Mouse (Mus musculus) kidney, embryonic 15.5 days (tissue): ENCODE data around the gene Clnk. TPM values are rescaled to one million over a fixed set of nuclear protein-coding genes. Genes with fewer than 3 reads are reported as not detected.

Source experiments
- ATAC-seq: fragments of 200-750 bp; cut with Nextera tagmentation; replicated peaks from 2 replicates; pipeline ENCODE4 v1.8.0; 2017; ENCODE audit warnings: moderate TSS enrichment; ENCODE audit not compliant: low FRiP score
- H3K27ac ChIP-seq: fragments of 300-500 bp; sonication (generic); 2 replicates; pipeline ENCODE4 v1.5.1; 2015; ENCODE audit warnings: mild to moderate bottlenecking, inconsistent platforms
- H3K27me3 ChIP-seq: fragments of 300-500 bp; sonication (generic); 2 replicates; pipeline ENCODE4 v1.6.1; 2015; ENCODE audit warnings: inconsistent platforms
- H3K36me3 ChIP-seq: fragments of 300-500 bp; sonication (generic); 2 replicates; pipeline ENCODE4 v1.6.1; 2015; ENCODE audit warnings: inconsistent platforms
- H3K4me1 ChIP-seq: fragments of 300-500 bp; sonication (generic); 2 replicates; pipeline ENCODE4 v1.6.1; 2015; ENCODE audit warnings: inconsistent platforms
- H3K4me2 ChIP-seq: fragments of 300-500 bp; sonication (generic); 2 replicates; pipeline ENCODE4 v1.6.1; 2015; ENCODE audit warnings: moderate library complexity, mild to moderate bottlenecking, inconsistent platforms
- H3K4me3 ChIP-seq: fragments of 300-500 bp; sonication (generic); replicated peaks from 2 replicates; pipeline ENCODE4 v1.5.1; 2015; ENCODE audit warnings: mild to moderate bottlenecking, inconsistent platforms
- H3K9ac ChIP-seq: fragments of 300-500 bp; sonication (generic); 2 replicates; pipeline ENCODE4 v1.6.1; 2015; ENCODE audit warnings: mild to moderate bottlenecking, inconsistent platforms
- H3K9me3 ChIP-seq: fragments of 300-500 bp; sonication (generic); replicated peaks from 2 replicates; pipeline ENCODE4 v1.6.1; 2016; ENCODE audit warnings: inconsistent platforms
- WGBS: fragments of 180-500 bp; shearing (Covaris S2); methylation state at CpG from one replicate; pipeline ENCODE4 v1.1.7; 2015; ENCODE audit warnings: mixed read lengths; 5-methylcytosine and 5-hydroxymethylcytosine counted together
- polyA plus RNA-seq: library from polyadenylated mRNA; unstranded; fragments of >200 nt; fragmentation: Nextera tagmentation; extraction: Ambion mirVana; gene quantifications from 2 replicates; pipeline ENCODE4 v1.2.1, GENCODE M21; 2015

The Clnk gene
- polyA plus RNA-seq, 1 experiment from 2014 or later: not detected

- H3K27me3 ChIP-seq: no peaks in the 10 kb centered on the region
- no peak overlapping the region for H3K4me2 ChIP-seq
- no peak overlapping the region for H3K27ac ChIP-seq
- WGBS: 94% methylated on average over 1 of the region's 1 CpGs
- H3K9me3 ChIP-seq: no peaks in the 10 kb centered on the region
- ATAC-seq: no peak
- H3K9ac ChIP-seq: no peak overlapping the region
- H3K36me3 ChIP-seq: no peaks in the 10 kb centered on the region
- no peaks in the 10 kb centered on the region for H3K4me1 ChIP-seq
- no peak overlapping the region for H3K4me3 ChIP-seq
Observed at GRCm38 (mm10) chr5:38839981-38840380, 36.6 kb downstream of the Clnk start.

GRCm38 (mm10) chr5:38827310-38827709, 49.3 kb downstream of the Clnk start:
- Histone ChIP-seq H3K4me1 (no peaks in the 10 kb centered on the region), H3K9me3 (no peaks in the 10 kb centered on the region), H3K27ac (no peak overlapping the region), H3K4me2 (no peak overlapping the region), H3K4me3 (no peak overlapping the region), H3K9ac (no peak overlapping the region), H3K36me3 (no peaks in the 10 kb centered on the region), H3K27me3 (no peaks in the 10 kb centered on the region)
- ATAC-seq: no peak
- WGBS: 53% methylated on average over 6 of the region's 6 CpGs

- no peaks in the 10 kb centered on the region for H3K9me3 ChIP-seq
- no peak overlapping the region for H3K4me2 ChIP-seq
- H3K27me3 ChIP-seq: no peaks in the 10 kb centered on the region
- H3K9ac ChIP-seq: no peak overlapping the region
- no peaks in the 10 kb centered on the region for H3K36me3 ChIP-seq
- H3K27ac ChIP-seq: no peak overlapping the region
- 72% methylated on average over 5 of the region's 5 CpGs for WGBS
- no peaks in the 10 kb centered on the region for H3K4me1 ChIP-seq
- no peak overlapping the region for H3K4me3 ChIP-seq
- ATAC-seq: no peak
Observed at GRCm38 (mm10) chr5:38826586-38826985, 50.0 kb downstream of the Clnk start.

GRCm38 (mm10) chr5:38824132-38824965, 52.3 kb downstream of the Clnk start:
- H3K27ac ChIP-seq: no peak overlapping the region
- no peak for ATAC-seq
- 65% methylated on average over 14 of the region's 14 CpGs for WGBS
- no peak overlapping the region for H3K9ac ChIP-seq
- no peaks in the 10 kb centered on the region for H3K4me1 ChIP-seq
- no peak overlapping the region for H3K4me3 ChIP-seq
- H3K36me3 ChIP-seq: no peaks in the 10 kb centered on the region
- H3K9me3 ChIP-seq: no peaks in the 10 kb centered on the region
- no peak overlapping the region for H3K4me2 ChIP-seq
- no peaks in the 10 kb centered on the region for H3K27me3 ChIP-seq

- Histone ChIP-seq H3K4me3 (no peak overlapping the region), H3K4me1 (peaks cover 17% of the 10 kb centered on the region), H3K27me3 (no peaks in the 10 kb centered on the region), H3K36me3 (no peaks in the 10 kb centered on the region), H3K9me3 (no peaks in the 10 kb centered on the region), H3K4me2 (peak overlapping the region; percentile 49), H3K9ac (no peak overlapping the region), H3K27ac (no peak overlapping the region)
- peak; percentile 67 for ATAC-seq
- WGBS: 25% methylated on average over 9 of the region's 9 CpGs
Observed at GRCm38 (mm10) chr5:38813391-38814109, 63.1 kb downstream of the Clnk start.

GRCm38 (mm10) chr5:38812916-38813315, 63.7 kb downstream of the Clnk start:
- Histone ChIP-seq H3K9ac (no peak overlapping the region), H3K4me2 (peak overlapping the region; percentile 49), H3K4me1 (peaks cover 17% of the 10 kb centered on the region), H3K4me3 (no peak overlapping the region; the same call in 1 of the 2 replicates), H3K27me3 (no peaks in the 10 kb centered on the region), H3K36me3 (no peaks in the 10 kb centered on the region), H3K9me3 (no peaks in the 10 kb centered on the region), H3K27ac (no peak overlapping the region)
- 0 out of 2 replicates have a peak, but pooled peaks have one; percentile 59 for ATAC-seq
- whole genome bisulfite sequencing: 26% methylated on average over 7 of the region's 7 CpGs

GRCm38 (mm10) chr5:38812386-38812785, 64.2 kb downstream of the Clnk start:
- H3K4me1 ChIP-seq: peaks cover 17% of the 10 kb centered on the region
- no peaks in the 10 kb centered on the region for H3K27me3 ChIP-seq
- no peaks in the 10 kb centered on the region for H3K36me3 ChIP-seq
- H3K27ac ChIP-seq: no peak overlapping the region
- H3K4me3 ChIP-seq: no peak overlapping the region; the same call in 1 of the 2 replicates
- ATAC-seq: no peak; the same call in 1 of the 2 replicates
- H3K9me3 ChIP-seq: no peaks in the 10 kb centered on the region
- no peak overlapping the region for H3K9ac ChIP-seq
- H3K4me2 ChIP-seq: peak overlapping the region; percentile 49
- 14% methylated on average over 7 of the region's 7 CpGs for WGBS

GRCm38 (mm10) chr5:38798910-38799309, 77.7 kb downstream of the Clnk start:
- ATAC-seq: peak; percentile 84
- Histone ChIP-seq H3K27me3 (no peaks in the 10 kb centered on the region), H3K9ac (no peak overlapping the region), H3K9me3 (no peaks in the 10 kb centered on the region), H3K36me3 (no peaks in the 10 kb centered on the region), H3K4me2 (no peak overlapping the region), H3K27ac (0 out of 2 replicates have a peak overlapping the region, but pooled peaks have one; percentile 1), H3K4me1 (0 out of 2 replicates have a peak, but pooled peaks cover 6% of the 10 kb centered on the region), H3K4me3 (no peak overlapping the region)
- WGBS: 30% methylated on average over 7 of the region's 7 CpGs

GRCm38 (mm10) chr5:38795139-38795538, 81.5 kb downstream of the Clnk start:
- H3K27me3 ChIP-seq: no peaks in the 10 kb centered on the region
- 0 out of 2 replicates have a peak, but pooled peaks cover 6% of the 10 kb centered on the region for H3K4me1 ChIP-seq
- no peak overlapping the region for H3K4me2 ChIP-seq
- no peak overlapping the region for H3K4me3 ChIP-seq
- H3K36me3 ChIP-seq: no peaks in the 10 kb centered on the region
- no peak for ATAC-seq
- 59% methylated on average over 11 of the region's 11 CpGs for WGBS
- no peak overlapping the region for H3K27ac ChIP-seq
- no peak overlapping the region for H3K9ac ChIP-seq
- H3K9me3 ChIP-seq: no peaks in the 10 kb centered on the region

- Histone ChIP-seq H3K9ac (no peak overlapping the region), H3K4me2 (no peak overlapping the region), H3K36me3 (no peaks in the 10 kb centered on the region), H3K9me3 (no peaks in the 10 kb centered on the region), H3K4me3 (no peak overlapping the region), H3K4me1 (0 out of 2 replicates have a peak, but pooled peaks cover 5% of the 10 kb centered on the region), H3K27me3 (no peaks in the 10 kb centered on the region), H3K27ac (no peak overlapping the region)
- WGBS: 93% methylated on average over 2 of the region's 2 CpGs
- ATAC-seq: no peak
Observed at GRCm38 (mm10) chr5:38791116-38791515, 85.5 kb downstream of the Clnk start.

GRCm38 (mm10) chr5:38788820-38789219, 87.8 kb downstream of the Clnk start:
- H3K9ac ChIP-seq: no peak overlapping the region
- no peak overlapping the region for H3K4me2 ChIP-seq
- H3K4me3 ChIP-seq: no peak overlapping the region
- H3K9me3 ChIP-seq: no peaks in the 10 kb centered on the region
- 0 out of 2 replicates have a peak, but pooled peaks cover 5% of the 10 kb centered on the region for H3K4me1 ChIP-seq
- no peaks in the 10 kb centered on the region for H3K36me3 ChIP-seq
- 73% methylated on average over 5 of the region's 5 CpGs for WGBS
- no peaks in the 10 kb centered on the region for H3K27me3 ChIP-seq
- no peak for ATAC-seq
- H3K27ac ChIP-seq: no peak overlapping the region

- 31% methylated on average over 15 of the region's 15 CpGs for WGBS
- Histone ChIP-seq H3K9me3 (no peaks in the 10 kb centered on the region), H3K36me3 (no peaks in the 10 kb centered on the region), H3K4me3 (no peak overlapping the region), H3K4me2 (peak overlapping the region; percentile 30), H3K27me3 (no peaks in the 10 kb centered on the region), H3K4me1 (0 out of 2 replicates have a peak, but pooled peaks cover 5% of the 10 kb centered on the region), H3K9ac (no peak overlapping the region), H3K27ac (no peak overlapping the region)
- no peak for ATAC-seq
Observed at GRCm38 (mm10) chr5:38787851-38788520, 88.6 kb downstream of the Clnk start.
